Mouse (Mus musculus) neural tube, embryonic 15.5 days (tissue): Measurements from ENCODE around the gene Smyd3. TPM values are rescaled to one million over a fixed set of nuclear protein-coding genes. Genes with fewer than 3 reads are reported as not detected.
A peak's percentile ranks its signal among the peaks of the same experiment; 100 is the strongest.

Experiments
- ATAC-seq: fragments of 200-750 bp; cut with Nextera tagmentation; 2 replicates; pipeline ENCODE4 v1.8.0; 2017; ENCODE audit warnings: mild to moderate bottlenecking, moderate TSS enrichment, moderate library complexity; ENCODE audit not compliant: low FRiP score
- H3K27ac ChIP-seq: fragments of 300-500 bp; sonication (generic); replicated peaks from 2 replicates; pipeline ENCODE4 v1.5.1; 2015; ENCODE audit warnings: mild to moderate bottlenecking, inconsistent platforms
- H3K27me3 ChIP-seq: fragments of 300-500 bp; sonication (generic); replicated peaks from 2 replicates; pipeline ENCODE4 v1.6.1; 2015; ENCODE audit warnings: inconsistent platforms
- H3K36me3 ChIP-seq: fragments of 300-500 bp; sonication (generic); 2 replicates; pipeline ENCODE4 v1.6.1; 2015; ENCODE audit warnings: inconsistent platforms
- H3K4me1 ChIP-seq: fragments of 300-500 bp; sonication (generic); 2 replicates; pipeline ENCODE4 v1.6.1; 2015; ENCODE audit warnings: inconsistent platforms
- H3K4me2 ChIP-seq: fragments of 300-500 bp; sonication (generic); 2 replicates; pipeline ENCODE4 v1.6.1; 2015; ENCODE audit warnings: inconsistent platforms, mild to moderate bottlenecking, moderate library complexity
- H3K4me3 ChIP-seq: fragments of 300-500 bp; sonication (generic); replicated peaks from 2 replicates; pipeline ENCODE4 v1.5.1; 2015; ENCODE audit warnings: mild to moderate bottlenecking, inconsistent platforms
- H3K9ac ChIP-seq: fragments of 300-500 bp; sonication (generic); replicated peaks from 2 replicates; pipeline ENCODE4 v1.6.1; 2015; ENCODE audit warnings: mild to moderate bottlenecking, inconsistent platforms
- H3K9me3 ChIP-seq: fragments of 300-500 bp; sonication (generic); replicated peaks from 2 replicates; pipeline ENCODE4 v1.6.1; 2016; ENCODE audit warnings: inconsistent platforms
- WGBS: fragments of 180-500 bp; shearing (Covaris S2); methylation state at CpG from one replicate; pipeline ENCODE4 v1.1.7; 2015; ENCODE audit warnings: mixed read lengths; 5-methylcytosine and 5-hydroxymethylcytosine counted together
- polyA plus RNA-seq: library from polyadenylated mRNA; unstranded; fragments of >200 nt; fragmentation: Nextera tagmentation; extraction: Ambion mirVana; gene quantifications from 2 replicates; pipeline ENCODE4 v1.2.1, GENCODE M21; 2015

The Smyd3 gene
- polyA plus RNA-seq, 1 experiment from 2014 or later: 26.0 TPM

DNA sequence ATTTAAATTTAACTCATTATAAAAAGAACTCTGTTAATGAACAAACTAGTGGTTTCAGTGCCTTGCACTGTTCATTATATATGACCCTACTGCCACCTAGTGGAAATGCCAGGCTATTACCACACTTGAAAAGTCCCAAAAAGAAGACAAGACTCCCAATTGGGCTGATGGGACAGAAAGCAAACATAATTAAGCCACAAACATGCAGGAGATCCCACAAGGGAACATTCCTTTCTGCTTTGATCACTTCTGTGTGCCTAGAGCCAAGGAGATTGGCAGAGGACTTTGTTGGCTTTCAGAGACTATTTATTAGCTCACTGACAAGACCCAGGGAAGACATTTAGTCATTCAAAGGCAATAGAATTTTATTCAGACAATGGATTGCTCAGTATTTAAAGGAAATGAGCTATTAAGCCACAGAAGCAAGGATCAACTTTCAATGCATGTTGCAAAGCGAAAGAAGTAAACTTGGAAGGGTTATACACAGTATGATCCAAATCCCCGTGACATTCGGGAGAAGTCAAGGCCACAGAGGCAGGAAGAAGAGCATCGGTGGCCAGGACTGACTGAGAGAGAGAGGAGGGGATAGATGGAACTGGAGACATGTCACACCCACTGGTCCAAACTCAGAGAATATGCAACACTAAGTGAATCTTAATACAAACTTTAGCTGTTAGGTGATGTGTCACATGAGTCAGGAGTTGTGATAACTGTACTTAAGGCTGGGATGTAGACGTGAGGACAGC lies 40.5 kb downstream of the Smyd3 start:
- Histone ChIP-seq H3K4me1 (peaks cover 13% of the 10 kb centered on the region; the same call in 1 of the 2 replicates), H3K27me3 (0 out of 2 replicates have a peak, but pooled peaks cover 3% of the 10 kb centered on the region), H3K4me3 (no peak overlapping the region), H3K4me2 (no peak overlapping the region), H3K27ac (no peak overlapping the region), H3K36me3 (peaks cover 7% of the 10 kb centered on the region; the same call in 1 of the 2 replicates), H3K9ac (no peak overlapping the region), H3K9me3 (peaks cover 5% of the 10 kb centered on the region; the same call in 1 of the 2 replicates)
- peak; percentile 79 for ATAC-seq
- 68% methylated on average over 5 of the region's 5 CpGs for WGBS

DNA sequence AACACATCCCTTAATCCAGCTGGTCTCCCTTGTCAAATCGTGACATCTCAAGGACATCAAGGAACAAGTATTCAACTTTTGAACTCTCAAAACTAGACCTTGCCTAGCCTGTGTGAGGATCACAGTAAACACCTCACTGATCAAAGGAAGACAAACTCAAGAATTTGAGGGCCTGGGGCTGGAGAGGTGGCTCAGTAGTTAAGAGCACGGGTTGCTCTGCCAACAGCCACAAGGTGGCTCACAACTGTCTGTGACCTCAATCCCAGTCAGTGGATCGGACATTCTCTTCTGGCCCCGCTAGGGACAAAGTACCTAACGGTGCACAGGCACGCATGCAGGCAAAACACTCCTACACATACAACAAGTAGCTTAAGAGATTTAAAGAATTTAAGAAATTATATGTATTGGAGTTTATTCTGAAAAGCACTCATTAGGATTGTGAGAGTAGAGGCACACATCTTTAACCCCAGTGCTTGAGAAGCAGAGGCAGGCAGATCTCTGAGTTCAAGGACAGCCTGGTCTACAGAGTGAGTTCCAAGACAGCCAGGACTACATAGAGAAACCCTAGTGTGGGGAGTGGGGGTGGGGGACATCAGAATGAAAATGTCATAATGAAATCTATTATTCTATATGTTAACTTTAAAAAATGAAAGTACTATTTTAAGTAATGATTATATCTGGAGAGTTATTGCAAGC lies 41.2 kb downstream of the Smyd3 start:
- peaks cover 10% of the 10 kb centered on the region; the same call in 1 of the 2 replicates for H3K36me3 ChIP-seq
- H3K4me2 ChIP-seq: no peak overlapping the region
- ATAC-seq: peak; percentile 45; the same call in 1 of the 2 replicates
- H3K27ac ChIP-seq: no peak overlapping the region
- peaks cover 9% of the 10 kb centered on the region; the same call in 1 of the 2 replicates for H3K9me3 ChIP-seq
- H3K4me1 ChIP-seq: peaks cover 12% of the 10 kb centered on the region; the same call in 1 of the 2 replicates
- H3K27me3 ChIP-seq: 0 out of 2 replicates have a peak, but pooled peaks cover 3% of the 10 kb centered on the region
- 53% methylated on average over 6 of the region's 6 CpGs for WGBS
- no peak overlapping the region for H3K9ac ChIP-seq
- no peak overlapping the region for H3K4me3 ChIP-seq

DNA sequence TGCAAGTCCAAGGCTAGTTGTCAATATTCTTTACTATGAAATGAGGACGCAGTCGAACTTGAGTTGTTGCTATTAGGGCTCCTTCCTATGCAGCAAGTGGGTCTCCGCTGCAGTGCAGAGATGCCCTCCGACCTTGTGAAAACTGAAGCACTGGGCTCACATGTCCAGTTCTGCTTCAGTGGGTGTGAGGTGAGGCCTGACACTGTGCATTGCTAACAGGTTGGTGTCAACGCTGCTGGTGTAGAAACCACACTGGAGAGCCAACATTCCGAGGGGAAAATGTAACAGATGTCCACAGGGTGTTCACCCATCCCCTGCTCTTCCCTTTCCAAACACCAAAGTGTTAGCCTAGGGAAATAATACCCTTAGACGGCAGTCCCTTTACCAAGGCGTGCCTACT lies 43.1 kb downstream of the Smyd3 start:
- no peak overlapping the region for H3K4me2 ChIP-seq
- 91% methylated on average over 8 of the region's 8 CpGs for WGBS
- no peaks in the 10 kb centered on the region for H3K4me1 ChIP-seq
- 0 out of 2 replicates have a peak, but pooled peaks cover 3% of the 10 kb centered on the region for H3K27me3 ChIP-seq
- no peak for ATAC-seq
- H3K27ac ChIP-seq: no peak overlapping the region
- no peak overlapping the region for H3K9ac ChIP-seq
- H3K36me3 ChIP-seq: peaks cover 10% of the 10 kb centered on the region; the same call in 1 of the 2 replicates
- H3K4me3 ChIP-seq: no peak overlapping the region
- H3K9me3 ChIP-seq: peaks cover 9% of the 10 kb centered on the region; the same call in 1 of the 2 replicates

DNA sequence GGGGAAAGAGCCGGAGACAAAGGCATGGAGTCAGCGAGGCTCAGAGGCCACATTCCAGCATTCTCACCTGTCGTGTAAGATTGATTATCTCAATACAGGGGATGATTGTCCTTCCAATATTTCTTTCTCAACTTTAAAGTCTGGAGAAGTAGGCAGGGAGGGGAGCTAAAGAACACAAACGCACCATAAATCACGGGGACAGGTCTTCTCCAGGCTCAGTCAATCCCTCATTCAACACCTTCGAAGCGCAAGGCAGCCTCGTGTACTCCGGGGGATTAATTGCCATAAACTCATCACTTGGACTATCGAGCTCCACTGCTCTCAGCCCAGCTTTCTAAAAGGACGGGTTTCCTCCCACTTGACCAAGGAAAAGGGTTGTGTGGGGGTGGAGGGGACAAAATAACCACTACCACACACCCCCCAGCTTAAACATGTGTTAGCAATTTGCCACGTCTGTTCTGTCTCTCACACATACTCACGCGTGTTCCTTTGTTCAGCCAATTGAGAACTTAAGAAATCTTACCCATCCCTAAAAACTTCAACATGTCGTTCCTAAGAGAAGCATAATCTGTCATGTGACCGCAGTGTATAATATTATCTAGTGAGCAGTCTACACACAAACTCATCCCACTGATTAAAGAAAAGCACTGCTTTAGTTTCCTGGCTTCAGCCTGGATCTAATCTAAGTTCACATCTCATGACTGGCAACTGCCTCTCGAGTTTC lies 43.8 kb downstream of the Smyd3 start:
- Histone ChIP-seq H3K9me3 (peaks cover 9% of the 10 kb centered on the region; the same call in 1 of the 2 replicates), H3K4me2 (no peak overlapping the region), H3K27ac (no peak overlapping the region), H3K27me3 (0 out of 2 replicates have a peak, but pooled peaks cover 3% of the 10 kb centered on the region), H3K4me3 (no peak overlapping the region), H3K36me3 (peaks cover 10% of the 10 kb centered on the region; the same call in 1 of the 2 replicates), H3K9ac (no peak overlapping the region), H3K4me1 (no peaks in the 10 kb centered on the region)
- WGBS: 64% methylated on average over 17 of the region's 17 CpGs
- ATAC-seq: no peak

DNA sequence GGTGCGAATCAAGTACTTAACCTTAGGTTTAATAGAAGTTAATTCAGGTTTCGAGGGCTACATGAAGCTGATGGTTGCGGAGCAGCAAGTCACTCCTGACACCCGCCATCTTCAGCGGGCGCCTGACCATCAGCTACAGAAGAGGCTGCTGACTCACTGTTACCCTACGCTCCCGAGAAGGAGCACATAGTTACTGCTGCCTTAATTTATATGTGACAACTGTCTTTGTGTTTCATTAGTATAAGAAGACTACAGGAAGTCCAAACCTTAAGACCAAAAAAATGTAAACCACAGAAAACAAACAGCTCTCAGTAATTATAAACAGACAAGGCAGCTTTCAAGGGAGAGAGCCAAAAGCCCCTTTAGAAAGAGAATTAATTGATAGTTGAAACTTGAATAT lies 49.9 kb downstream of the Smyd3 start:
- 75% methylated on average over 8 of the region's 8 CpGs for WGBS
- ATAC-seq: no peak
- no peak overlapping the region for H3K27ac ChIP-seq
- H3K9ac ChIP-seq: no peak overlapping the region
- H3K36me3 ChIP-seq: peaks cover 9% of the 10 kb centered on the region; the same call in 1 of the 2 replicates
- H3K27me3 ChIP-seq: no peaks in the 10 kb centered on the region
- no peak overlapping the region for H3K4me2 ChIP-seq
- H3K9me3 ChIP-seq: peaks cover 9% of the 10 kb centered on the region; the same call in 1 of the 2 replicates
- H3K4me1 ChIP-seq: no peaks in the 10 kb centered on the region
- no peak overlapping the region for H3K4me3 ChIP-seq

DNA sequence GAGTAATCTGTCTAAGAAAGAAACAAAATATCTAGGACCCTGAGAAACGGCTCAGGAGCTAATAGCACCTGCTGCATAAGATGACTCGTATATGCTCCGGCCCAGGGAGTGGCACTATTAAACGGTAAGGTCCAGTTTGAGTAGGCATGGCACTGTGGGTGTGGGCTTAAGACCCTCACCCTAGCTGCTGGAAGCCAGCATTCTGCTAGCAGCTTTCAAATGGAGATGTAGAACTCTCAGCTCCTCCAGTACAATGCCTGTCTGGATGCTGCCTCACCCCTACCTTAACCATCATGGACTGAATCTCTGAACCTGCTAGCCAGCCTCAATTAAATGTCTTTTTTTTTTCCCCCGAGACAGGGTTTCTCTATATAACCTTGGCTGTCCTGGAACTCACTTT lies 55.5 kb downstream of the Smyd3 start:
- no peak overlapping the region for H3K9ac ChIP-seq
- 87% methylated on average over 5 of the region's 5 CpGs for WGBS

DNA sequence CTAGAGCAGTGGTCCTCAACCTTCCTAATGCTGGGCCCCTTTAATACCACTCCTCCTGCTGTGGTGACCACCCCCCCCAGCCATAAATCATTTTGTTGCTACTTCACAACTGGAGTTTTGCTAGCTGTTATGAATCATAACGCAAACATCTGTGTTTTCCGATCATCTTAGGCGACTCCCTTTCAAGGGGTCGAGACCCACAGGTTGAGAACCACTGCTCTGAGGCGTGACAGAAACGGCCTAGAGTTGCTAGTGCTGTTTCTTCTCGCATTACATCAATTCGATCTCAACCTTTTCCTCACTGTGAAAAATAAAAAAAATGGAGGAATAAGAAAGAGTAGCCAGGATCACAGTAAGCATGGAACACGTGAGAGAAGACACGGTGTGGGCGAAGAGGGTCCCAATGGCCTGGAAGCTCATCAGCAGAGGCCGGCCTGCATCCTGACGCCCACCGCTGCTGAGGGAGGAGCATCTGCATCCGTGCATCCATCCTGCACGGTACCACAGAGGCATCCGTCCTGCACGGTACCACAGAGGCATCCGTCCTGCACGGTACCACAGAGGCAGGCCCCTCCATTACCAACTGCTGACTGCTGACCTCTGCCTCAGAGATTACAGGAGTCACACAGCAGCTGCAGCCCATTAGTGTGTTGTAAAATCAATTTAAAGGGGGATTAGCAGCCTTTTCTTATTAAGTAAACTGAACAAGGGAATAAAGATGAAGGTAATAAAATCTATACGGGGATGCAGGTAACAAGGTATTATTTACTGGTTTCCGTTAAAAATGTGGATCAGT lies 56.6 kb downstream of the Smyd3 start:
- H3K4me2 ChIP-seq: no peak overlapping the region
- no peaks in the 10 kb centered on the region for H3K27me3 ChIP-seq
- WGBS: 72% methylated on average over 22 of the region's 22 CpGs
- no peaks in the 10 kb centered on the region for H3K9me3 ChIP-seq
- H3K36me3 ChIP-seq: no peaks in the 10 kb centered on the region
- 0 out of 2 replicates have a peak, but pooled peaks have one; percentile 41 for ATAC-seq
- no peak overlapping the region for H3K27ac ChIP-seq
- no peak overlapping the region for H3K9ac ChIP-seq
- no peak overlapping the region for H3K4me3 ChIP-seq
- peaks cover 13% of the 10 kb centered on the region; the same call in 1 of the 2 replicates for H3K4me1 ChIP-seq

More for the DNA sequence above, 55.5 kb downstream of the Smyd3 start:
- Histone ChIP-seq H3K4me3 (no peak overlapping the region), H3K9me3 (no peaks in the 10 kb centered on the region), H3K4me1 (peaks cover 13% of the 10 kb centered on the region; the same call in 1 of the 2 replicates), H3K4me2 (no peak overlapping the region), H3K27ac (no peak overlapping the region), H3K36me3 (no peaks in the 10 kb centered on the region), H3K27me3 (no peaks in the 10 kb centered on the region)
- no peak for ATAC-seq

DNA sequence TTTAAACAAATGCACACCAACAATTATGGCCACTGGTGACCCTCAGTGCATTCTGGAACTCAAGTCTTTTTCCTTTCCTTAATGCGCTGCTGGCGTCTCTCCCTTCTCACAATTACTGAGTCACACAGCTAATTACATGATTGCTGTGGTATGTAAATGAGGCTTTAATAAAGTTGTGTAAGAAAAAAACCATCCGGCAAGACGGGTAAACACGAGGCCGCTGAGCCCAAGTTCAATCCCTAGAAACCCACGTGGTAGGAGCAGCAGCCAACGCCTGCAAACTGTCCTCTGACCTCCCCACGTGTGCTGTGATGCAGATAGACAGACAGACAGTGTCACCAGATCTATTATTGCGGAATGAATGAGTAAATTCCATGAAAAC lies 58.9 kb downstream of the Smyd3 start:
- H3K4me1 ChIP-seq: peaks cover 13% of the 10 kb centered on the region; the same call in 1 of the 2 replicates
- no peak overlapping the region for H3K4me2 ChIP-seq
- H3K4me3 ChIP-seq: no peak overlapping the region
- no peak overlapping the region for H3K27ac ChIP-seq
- no peaks in the 10 kb centered on the region for H3K9me3 ChIP-seq
- WGBS: 51% methylated on average over 10 of the region's 10 CpGs
- no peaks in the 10 kb centered on the region for H3K27me3 ChIP-seq
- H3K9ac ChIP-seq: no peak overlapping the region
- no peaks in the 10 kb centered on the region for H3K36me3 ChIP-seq
- ATAC-seq: no peak; the same call in 1 of the 2 replicates

DNA sequence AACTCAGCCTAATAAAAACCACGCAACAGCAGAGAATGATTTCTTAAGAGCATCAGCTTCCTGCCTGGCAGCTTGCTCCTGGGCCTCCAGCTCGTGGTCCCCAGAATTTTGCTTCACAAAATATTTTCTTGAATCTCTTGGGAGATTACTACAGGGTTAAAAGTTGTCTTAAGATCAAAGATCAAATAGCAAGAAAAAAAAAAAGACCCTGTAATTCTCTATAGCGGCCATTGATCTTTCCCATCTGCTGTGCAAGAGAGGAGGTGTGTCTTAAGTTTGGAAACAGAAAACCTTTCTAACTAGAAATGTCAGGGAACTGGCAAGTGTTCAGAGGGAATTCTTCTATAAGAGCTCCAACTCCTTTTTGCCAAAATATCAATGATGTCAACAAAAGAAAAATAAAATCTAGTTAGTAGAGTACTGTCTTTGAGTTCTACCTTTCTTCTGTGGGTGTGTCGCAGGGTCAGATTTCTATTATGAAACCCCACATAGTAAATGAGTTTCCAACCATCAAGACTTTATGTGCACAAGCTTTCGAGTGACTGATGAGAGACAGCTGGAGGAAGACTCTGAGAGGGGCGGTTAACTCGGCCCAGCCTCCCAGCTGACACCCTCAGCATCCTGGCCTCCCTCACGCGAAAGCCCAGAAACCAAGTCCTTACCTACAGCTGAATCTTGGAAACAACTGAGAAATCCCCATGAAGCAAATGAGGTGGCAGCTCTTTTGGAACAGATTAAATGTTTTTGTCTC lies 59.4 kb downstream of the Smyd3 start:
- no peaks in the 10 kb centered on the region for H3K9me3 ChIP-seq
- ATAC-seq: no peak
- H3K4me1 ChIP-seq: peaks cover 13% of the 10 kb centered on the region; the same call in 1 of the 2 replicates
- H3K4me2 ChIP-seq: no peak overlapping the region
- H3K36me3 ChIP-seq: no peaks in the 10 kb centered on the region
- no peak overlapping the region for H3K9ac ChIP-seq
- H3K27ac ChIP-seq: no peak overlapping the region
- H3K27me3 ChIP-seq: no peaks in the 10 kb centered on the region
- 47% methylated on average over 9 of the region's 9 CpGs for WGBS
- no peak overlapping the region for H3K4me3 ChIP-seq

DNA sequence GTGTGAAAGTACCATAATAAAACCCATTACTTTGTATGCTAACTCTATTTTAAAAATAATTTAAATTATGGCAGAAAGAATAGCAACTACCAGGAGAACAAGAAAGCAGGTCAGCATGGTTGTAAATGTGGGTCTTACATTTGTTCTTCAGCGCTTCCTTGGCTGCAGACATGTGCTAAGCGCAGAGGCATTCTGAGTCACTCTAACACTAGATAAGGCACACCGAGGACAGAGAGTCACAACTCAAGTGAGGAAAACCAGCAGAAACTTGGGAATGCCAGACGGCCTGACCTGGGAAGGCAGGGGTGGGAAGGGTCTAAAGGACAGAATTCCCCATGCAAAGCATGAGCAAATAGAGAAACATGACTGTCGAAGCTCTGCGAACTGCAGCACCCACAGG lies 63.2 kb downstream of the Smyd3 start:
- Histone ChIP-seq H3K4me3 (no peak overlapping the region), H3K27ac (no peak overlapping the region), H3K9me3 (no peaks in the 10 kb centered on the region), H3K4me2 (no peak overlapping the region), H3K36me3 (no peaks in the 10 kb centered on the region), H3K9ac (no peak overlapping the region), H3K27me3 (no peaks in the 10 kb centered on the region), H3K4me1 (peaks cover 18% of the 10 kb centered on the region; the same call in 1 of the 2 replicates)
- WGBS: 85% methylated on average over 6 of the region's 6 CpGs
- ATAC-seq: no peak
